Mouse (Mus musculus): ENCODE measurements around the gene Brms1l. TPM values are rescaled to one million over a fixed set of nuclear protein-coding genes. Genes with fewer than 3 reads are reported as not detected.
A peak's percentile ranks its signal among the peaks of the same experiment; 100 is the strongest.

Brms1l gene
- polyA plus RNA-seq, 1 experiment: 15.7 TPM

- Histone ChIP-seq H3K27ac (replicated peaks; ENCODE audit: low read depth, low read length) (no peak overlapping the region), H3K4me1 (ENCODE audit: control insufficient read depth, insufficient read depth, insufficient read length, low read length) (no peaks in the 10 kb centered on the region)
Measured at GRCm38 (mm10) chr12:55833906-55834625, 2.1 kb upstream of the Brms1l start.

GRCm38 (mm10) chr12:55834891-55835290, 1.2 kb upstream of the Brms1l start:
- Histone ChIP-seq H3K4me3 (ENCODE audit: insufficient read depth, low read depth, low read length) (no peak overlapping the region), H3K4me1 (ENCODE audit: control insufficient read depth, insufficient read depth, insufficient read length, low read length) (no peaks in the 10 kb centered on the region)

More at GRCm38 (mm10) chr12:55833906-55834625, 2.1 kb upstream of the Brms1l start:
- no peak overlapping the region for H3K4me3 ChIP-seq (ENCODE audit: insufficient read depth, low read depth, low read length)

GRCm38 (mm10) chr12:55835857-55836198, 296 bp upstream of the Brms1l start:
- H3K4me1 ChIP-seq (ENCODE audit: control insufficient read depth, insufficient read depth, insufficient read length, low read length): no peaks in the 10 kb centered on the region
- H3K4me3 ChIP-seq (ENCODE audit: insufficient read depth, low read depth, low read length): peak overlapping the region; percentile 52
- H3K27ac ChIP-seq (replicated peaks; ENCODE audit: low read depth, low read length): peak overlapping the region; percentile 28; the same call in 1 of the 2 replicates

More at GRCm38 (mm10) chr12:55834891-55835290, 1.2 kb upstream of the Brms1l start:
- no peak overlapping the region for H3K27ac ChIP-seq (replicated peaks; ENCODE audit: low read depth, low read length)

- Histone ChIP-seq H3K4me1 (ENCODE audit: control insufficient read depth, insufficient read depth, insufficient read length, low read length) (no peaks in the 10 kb centered on the region), H3K4me3 (ENCODE audit: insufficient read depth, low read depth, low read length) (no peak overlapping the region), H3K27ac (replicated peaks; ENCODE audit: low read depth, low read length) (no peak overlapping the region)
Measured at GRCm38 (mm10) chr12:55837495-55837894, 1.4 kb downstream of the Brms1l start.

- no peak overlapping the region for H3K4me3 ChIP-seq (ENCODE audit: insufficient read depth, low read depth, low read length)
- no peaks in the 10 kb centered on the region for H3K4me1 ChIP-seq (ENCODE audit: control insufficient read depth, insufficient read depth, insufficient read length, low read length)
- H3K27ac ChIP-seq (replicated peaks; ENCODE audit: low read depth, low read length): no peak overlapping the region
Measured at GRCm38 (mm10) chr12:55846741-55847140, 10.6 kb downstream of the Brms1l start.

- H3K4me1 ChIP-seq (ENCODE audit: control insufficient read depth, insufficient read depth, insufficient read length, low read length): no peaks in the 10 kb centered on the region
Measured at GRCm38 (mm10) chr12:55847851-55848250, 11.7 kb downstream of the Brms1l start.

GRCm38 (mm10) chr12:55850650-55851049, 14.5 kb downstream of the Brms1l start:
- no peak overlapping the region for H3K4me3 ChIP-seq (ENCODE audit: insufficient read depth, low read depth, low read length)
- no peak overlapping the region for H3K27ac ChIP-seq (replicated peaks; ENCODE audit: low read depth, low read length)
- H3K4me1 ChIP-seq (ENCODE audit: control insufficient read depth, insufficient read depth, insufficient read length, low read length): no peaks in the 10 kb centered on the region

More at GRCm38 (mm10) chr12:55847851-55848250, 11.7 kb downstream of the Brms1l start:
- Histone ChIP-seq H3K4me3 (ENCODE audit: insufficient read depth, low read depth, low read length) (no peak overlapping the region), H3K27ac (replicated peaks; ENCODE audit: low read depth, low read length) (no peak overlapping the region)

- H3K4me1 ChIP-seq (ENCODE audit: control insufficient read depth, insufficient read depth, insufficient read length, low read length): no peaks in the 10 kb centered on the region
- no peak overlapping the region for H3K4me3 ChIP-seq (ENCODE audit: insufficient read depth, low read depth, low read length)
- no peak overlapping the region for H3K27ac ChIP-seq (replicated peaks; ENCODE audit: low read depth, low read length)
Measured at GRCm38 (mm10) chr12:55859409-55860349, 23.6 kb downstream of the Brms1l start.

GRCm38 (mm10) chr12:55860631-55861030, 24.5 kb downstream of the Brms1l start:
- H3K4me3 ChIP-seq (ENCODE audit: insufficient read depth, low read depth, low read length): no peak overlapping the region
- no peaks in the 10 kb centered on the region for H3K4me1 ChIP-seq (ENCODE audit: control insufficient read depth, insufficient read depth, insufficient read length, low read length)
- H3K27ac ChIP-seq (replicated peaks; ENCODE audit: low read depth, low read length): no peak overlapping the region

GRCm38 (mm10) chr12:55867738-55868137, 31.6 kb downstream of the Brms1l start:
- Histone ChIP-seq H3K27ac (replicated peaks; ENCODE audit: low read depth, low read length) (no peak overlapping the region), H3K4me3 (ENCODE audit: insufficient read depth, low read depth, low read length) (no peak overlapping the region), H3K4me1 (ENCODE audit: control insufficient read depth, insufficient read depth, insufficient read length, low read length) (no peaks in the 10 kb centered on the region)

GRCm38 (mm10) chr12:55869622-55870322, 33.6 kb downstream of the Brms1l start:
- Histone ChIP-seq H3K4me3 (ENCODE audit: insufficient read depth, low read depth, low read length) (no peak overlapping the region), H3K27ac (replicated peaks; ENCODE audit: low read depth, low read length) (no peak overlapping the region), H3K4me1 (ENCODE audit: control insufficient read depth, insufficient read depth, insufficient read length, low read length) (no peaks in the 10 kb centered on the region)

- no peak overlapping the region for H3K27ac ChIP-seq (replicated peaks; ENCODE audit: low read depth, low read length)
- H3K4me3 ChIP-seq (ENCODE audit: insufficient read depth, low read depth, low read length): no peak overlapping the region
- no peaks in the 10 kb centered on the region for H3K4me1 ChIP-seq (ENCODE audit: control insufficient read depth, insufficient read depth, insufficient read length, low read length)
Measured at GRCm38 (mm10) chr12:55885449-55885848, 49.3 kb downstream of the Brms1l start.

- H3K4me3 ChIP-seq (ENCODE audit: insufficient read depth, low read depth, low read length): no peak overlapping the region
- H3K27ac ChIP-seq (replicated peaks; ENCODE audit: low read depth, low read length): no peak overlapping the region
- H3K4me1 ChIP-seq (ENCODE audit: control insufficient read depth, insufficient read depth, insufficient read length, low read length): no peaks in the 10 kb centered on the region
Measured at GRCm38 (mm10) chr12:55888570-55888969, 52.4 kb downstream of the Brms1l start.

GRCm38 (mm10) chr12:55904801-55905200, 68.7 kb downstream of the Brms1l start:
- Histone ChIP-seq H3K4me1 (ENCODE audit: control insufficient read depth, insufficient read depth, insufficient read length, low read length) (no peaks in the 10 kb centered on the region), H3K27ac (replicated peaks; ENCODE audit: low read depth, low read length) (no peak overlapping the region), H3K4me3 (ENCODE audit: insufficient read depth, low read depth, low read length) (no peak overlapping the region)

GRCm38 (mm10) chr12:55912138-55912537, 76.0 kb downstream of the Brms1l start:
- no peak overlapping the region for H3K27ac ChIP-seq (replicated peaks; ENCODE audit: low read depth, low read length)
- no peaks in the 10 kb centered on the region for H3K4me1 ChIP-seq (ENCODE audit: control insufficient read depth, insufficient read depth, insufficient read length, low read length)
- H3K4me3 ChIP-seq (ENCODE audit: insufficient read depth, low read depth, low read length): no peak overlapping the region
